ENCODE assay signal across 8 mouse cellular contexts in the genomic region with DNA sequence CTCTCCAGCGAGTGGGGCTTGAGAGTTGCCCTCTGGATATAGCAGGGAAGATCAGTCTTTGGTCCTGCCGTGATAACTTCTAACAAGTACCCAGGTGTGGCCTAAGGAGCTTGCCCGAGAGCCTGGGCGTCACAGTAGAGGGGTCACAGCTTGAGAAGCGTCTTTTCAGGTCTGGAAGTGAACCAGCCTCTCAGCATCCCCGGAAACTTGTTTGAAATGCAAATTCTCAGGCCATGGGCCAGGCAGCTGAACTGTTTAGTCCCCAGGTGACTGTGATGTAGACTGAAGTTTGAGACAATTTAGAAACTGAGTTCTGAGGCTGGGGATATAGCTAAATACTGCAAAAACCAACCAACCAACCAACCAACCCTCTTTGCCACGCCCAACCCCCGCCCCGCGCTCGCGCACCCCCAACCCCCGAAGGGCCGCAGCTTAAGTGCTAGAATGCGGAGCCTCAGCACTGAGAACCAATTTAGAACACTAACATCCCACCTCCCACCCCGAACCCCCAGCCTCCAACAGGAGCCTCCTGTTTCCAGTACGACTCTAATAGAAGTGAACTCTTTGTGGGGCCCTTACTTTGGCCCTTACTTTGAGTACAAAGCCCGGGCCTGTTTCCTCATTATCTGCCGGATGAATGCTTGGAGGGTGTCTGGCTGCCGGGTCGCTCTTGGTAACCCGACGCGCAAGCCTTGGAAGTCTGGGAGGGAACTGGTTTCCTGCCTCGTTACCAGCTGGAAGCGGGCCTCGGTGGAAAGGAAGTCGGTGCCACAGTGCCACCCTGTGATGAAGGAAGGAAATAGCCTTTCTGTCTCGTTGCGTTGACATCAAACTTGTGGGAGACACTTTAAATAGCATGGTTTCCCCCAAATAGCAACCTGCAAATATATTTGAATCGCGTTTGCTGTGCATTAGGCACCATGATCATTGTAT.
DNase-seq lines count a peak whose midpoint lies in the region; ATAC-seq lines count a peak whose summit lies in the region.

No protein-coding gene starts in this region.

- peak; percentile 91 for ATAC-seq in hindbrain, embryonic 14.5 days (ENCODE audit: low FRiP score)

- no peaks in the 10 kb centered on the region for H3K27me3 ChIP-seq in hindbrain, embryonic 14.5 days (ENCODE audit: control insufficient read depth, insufficient read depth, low read length)

- no peaks in the 10 kb centered on the region for H3K9me3 ChIP-seq in hindbrain, embryonic 14.5 days (ENCODE audit: control insufficient read depth, low read length)

- peak; percentile 14 for DNase-seq in T-cell, adult 2 months (ENCODE audit: low spot score)
- peak; percentile 91 to 92 for DNase-seq in cerebellum, postnatal 10 days
- peak; percentile 81 to 85 for DNase-seq in frontal cortex, postnatal 36 days (ENCODE audit: low spot score in 2 of 2)
- DNase-seq in hindbrain, embryonic 14.5 days (ENCODE audit: low spot score), result peak; percentile 87
- DNase-seq in layer of hippocampus, postnatal 25 days (ENCODE audit: extremely low spot score in 1 of 2, low spot score in 1 of 2), result peak; percentile 71 to 84
- peak; percentile 86 for DNase-seq in lung, postnatal 14 days
- peak; percentile 95 for DNase-seq in retina, embryonic 14.5 days (ENCODE audit: low spot score)
- DNase-seq in urinary bladder, adult 2 months (ENCODE audit: low spot score), result peak; percentile 56

- 0 out of 2 replicates have a peak overlapping the region, but pooled peaks have one; percentile 39 for H3K9ac ChIP-seq in hindbrain, embryonic 14.5 days

- 4% methylated on average over 32 of the region's 32 CpGs for WGBS in hindbrain, embryonic 14.5 days

- H3K27ac ChIP-seq in hindbrain, embryonic 14.5 days, result peak overlapping the region; percentile 27; the same call in 1 of the 2 replicates

- peak overlapping the region; percentile 22 for H3K4me3 ChIP-seq in hindbrain, embryonic 14.5 days (replicated peaks; ENCODE audit: low read length)

- no peaks in the 10 kb centered on the region for H3K36me3 ChIP-seq in hindbrain, embryonic 14.5 days (replicated peaks; ENCODE audit: control insufficient read depth, insufficient read depth)

- no peaks in the 10 kb centered on the region for H3K4me1 ChIP-seq in hindbrain, embryonic 14.5 days (replicated peaks; ENCODE audit: control insufficient read depth, insufficient read depth, low read length)

- H3K4me2 ChIP-seq in hindbrain, embryonic 14.5 days (replicated peaks), result peak overlapping the region; percentile 53

Comparison
In these comparisons a context has a peak if more than half of its experiments do, and no peak if none do; other contexts are left out.
1. Peak in every context shown above with its lines: DNase-seq, ATAC-seq, H3K4me3 ChIP-seq and H3K27ac ChIP-seq.
2. DNase-seq: peak in every context shown above with its lines; median percentile 95 in retina, embryonic 14.5 days; 92 in cerebellum, postnatal 10 days; 87 in hindbrain, embryonic 14.5 days; 86 in lung, postnatal 14 days; 83 in frontal cortex, postnatal 36 days; 78 in layer of hippocampus, postnatal 25 days; 56 in urinary bladder, adult 2 months; 14 in T-cell, adult 2 months.